Mouse (Mus musculus) gonadal fat pad, adult 2 months (tissue): Measurements from ENCODE around the gene Ier2. TPM values are rescaled to one million over a fixed set of nuclear protein-coding genes. Genes with fewer than 3 reads are reported as not detected.
"Not testable (repeated sequence)": the region's sequence is repeated elsewhere in the genome, so short reads cannot be mapped to it uniquely, and the experiment has no call there.

ENCODE experiments used
- DNase-seq: peaks from one replicate; pipeline ENCODE4 v3.0.0-alpha.2; 2012; ENCODE audit warnings: low read depth
- polyA plus RNA-seq: library from polyadenylated mRNA; depleted of rRNA; stranded (reverse); fragments of >200 nt; gene quantifications from 2 replicates; pipeline ENCODE4 v1.2.3, GENCODE M21; 2012

Gene Ier2
- polyA plus RNA-seq, 1 experiment = 8.5 TPM

DNA sequence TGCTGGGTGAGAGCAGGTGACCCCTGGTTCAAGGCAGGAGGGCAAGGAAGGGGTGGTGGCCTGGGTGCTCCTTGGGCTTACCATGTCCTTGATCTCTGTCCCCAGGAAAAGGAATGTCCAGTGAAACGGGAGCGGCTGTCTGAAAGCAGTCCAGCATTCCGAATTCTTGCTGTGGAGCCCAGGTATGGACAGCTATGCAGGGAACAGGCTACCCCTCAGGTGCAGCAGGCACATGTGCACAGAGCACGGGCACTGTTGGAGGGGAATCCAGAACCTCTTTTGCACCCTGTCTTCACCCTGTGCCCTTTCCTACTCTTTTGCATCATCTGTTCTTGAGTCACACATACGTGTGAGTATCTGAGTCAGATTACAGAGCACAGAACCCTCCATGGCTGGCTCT is 35.6 kb upstream of the Ier2 start:
- DNase-seq = no peak

DNA sequence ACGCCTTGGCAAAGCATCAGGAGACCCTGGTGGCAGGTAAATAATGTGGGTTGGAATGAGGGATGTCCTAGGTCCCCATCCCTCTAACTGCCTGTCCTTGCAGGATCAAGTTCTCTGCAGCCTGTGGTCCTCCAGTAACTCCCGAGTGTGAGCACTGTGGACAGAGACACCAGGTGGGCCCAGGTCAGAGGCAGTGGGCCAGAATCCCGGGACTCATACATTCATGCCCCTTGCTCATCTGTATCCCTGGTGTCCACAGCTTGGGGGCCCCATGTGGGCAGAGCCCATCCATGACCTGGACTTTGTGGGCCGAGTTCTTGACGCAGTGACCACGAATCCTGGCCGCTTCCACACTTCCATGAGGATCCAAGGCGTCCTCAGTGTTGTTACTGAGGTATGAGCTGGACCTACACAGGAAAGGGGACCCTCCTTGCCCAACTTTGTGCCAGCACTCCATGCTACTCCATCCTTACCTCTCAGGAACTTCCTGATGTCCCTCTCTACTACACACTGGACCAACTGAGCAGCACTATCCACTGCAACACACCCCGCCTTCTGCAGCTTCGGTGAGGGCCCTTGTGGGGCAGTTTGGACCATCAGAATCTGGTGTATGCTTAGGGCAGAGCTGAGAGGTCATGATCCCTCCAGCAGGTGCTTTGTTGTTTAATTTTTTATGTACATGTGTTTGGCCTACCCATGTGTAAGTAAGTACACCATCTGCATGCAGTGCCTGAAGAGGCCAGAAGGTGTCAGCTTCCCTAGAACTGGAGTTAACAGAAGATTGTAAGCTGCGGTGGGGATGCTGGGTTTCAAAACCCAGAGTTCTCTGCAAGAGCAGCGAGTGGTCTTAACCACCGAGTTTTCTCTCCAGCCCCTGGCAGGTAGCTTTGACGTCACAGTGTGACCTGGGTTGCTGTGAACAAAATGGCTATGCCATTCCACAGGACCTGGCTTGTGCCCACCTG is 34.8 kb upstream of the Ier2 start:
- no peak for DNase-seq

DNA sequence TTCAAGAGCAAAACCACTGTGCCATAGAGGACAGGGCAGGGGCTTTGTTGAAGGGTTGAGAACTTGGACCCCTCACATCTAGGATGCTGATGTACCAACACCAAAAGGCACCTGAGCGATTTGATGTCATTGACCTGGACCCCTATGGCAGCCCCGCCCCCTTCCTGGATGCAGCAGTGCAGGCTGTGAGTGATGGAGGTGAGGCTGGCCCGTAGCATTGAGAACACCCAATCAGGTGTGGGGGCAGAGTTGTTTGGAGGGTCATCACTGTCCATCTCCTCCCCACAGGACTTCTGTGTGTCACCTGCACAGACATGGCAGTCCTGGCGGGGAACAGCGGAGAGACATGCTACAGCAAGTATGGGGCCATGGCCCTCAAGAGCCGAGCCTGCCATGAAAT is 32.5 kb upstream of the Ier2 start:
- no peak for DNase-seq

DNA sequence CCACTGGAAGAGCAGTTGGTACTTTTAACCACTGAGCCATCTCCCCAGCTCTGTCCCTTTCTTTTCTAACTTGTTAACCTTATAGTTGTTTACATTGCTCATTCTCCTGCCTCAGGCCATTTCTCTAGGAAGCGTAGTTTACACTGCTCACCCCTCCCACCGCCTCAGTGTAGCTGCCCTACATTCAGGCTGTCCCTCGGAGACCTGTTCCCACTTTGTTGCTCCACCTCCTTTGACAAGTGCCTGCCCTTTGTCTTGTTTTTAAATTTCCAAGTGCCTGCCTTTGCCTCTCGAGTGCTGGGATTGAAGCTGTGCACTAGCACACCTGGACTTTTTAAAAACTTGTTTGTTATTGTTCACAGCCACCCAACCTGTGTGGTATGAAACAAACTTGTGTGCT is 30.7 kb upstream of the Ier2 start:
- DNase-seq = no peak

DNA sequence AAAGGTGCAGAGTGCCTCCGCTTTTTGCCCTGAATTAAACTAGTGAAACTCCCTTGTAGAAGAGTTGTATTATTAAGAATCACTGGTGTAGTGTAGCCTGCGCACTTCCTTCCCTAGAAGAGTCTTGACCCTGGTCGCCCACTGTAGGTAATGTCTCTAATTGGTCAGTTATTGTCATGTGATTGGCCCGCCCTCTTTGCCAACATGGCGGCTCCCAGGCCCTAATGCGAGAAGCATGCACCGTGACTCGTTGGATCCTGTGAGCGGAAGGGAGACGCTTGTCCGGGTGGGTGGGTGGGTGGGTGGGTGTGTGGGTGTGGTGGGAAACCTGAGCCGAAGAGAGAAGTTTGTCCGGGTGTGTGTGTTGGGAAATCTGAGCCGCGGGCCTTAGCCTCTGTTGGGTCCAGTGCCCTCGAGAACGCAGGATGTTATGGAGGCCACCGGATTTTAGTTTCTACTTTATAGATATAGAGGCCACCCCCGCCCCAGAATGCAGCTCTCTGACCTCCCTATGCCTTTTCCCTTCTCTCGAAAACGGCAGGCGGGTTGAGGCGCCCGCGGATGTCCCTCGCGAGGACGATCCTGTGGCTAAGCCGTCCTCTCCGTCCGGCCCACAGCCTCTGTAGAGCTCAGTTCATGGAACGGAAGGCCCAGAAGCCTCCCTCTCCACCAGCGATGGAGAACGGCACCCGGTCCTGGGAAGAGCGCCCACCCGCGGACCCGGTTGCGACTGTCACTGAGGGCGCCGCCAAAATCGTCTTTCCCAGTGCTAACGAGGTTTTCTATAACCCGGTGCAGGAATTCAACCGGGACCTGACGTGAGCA is 26.7 kb upstream of the Ier2 start:
- no peak for DNase-seq

DNA sequence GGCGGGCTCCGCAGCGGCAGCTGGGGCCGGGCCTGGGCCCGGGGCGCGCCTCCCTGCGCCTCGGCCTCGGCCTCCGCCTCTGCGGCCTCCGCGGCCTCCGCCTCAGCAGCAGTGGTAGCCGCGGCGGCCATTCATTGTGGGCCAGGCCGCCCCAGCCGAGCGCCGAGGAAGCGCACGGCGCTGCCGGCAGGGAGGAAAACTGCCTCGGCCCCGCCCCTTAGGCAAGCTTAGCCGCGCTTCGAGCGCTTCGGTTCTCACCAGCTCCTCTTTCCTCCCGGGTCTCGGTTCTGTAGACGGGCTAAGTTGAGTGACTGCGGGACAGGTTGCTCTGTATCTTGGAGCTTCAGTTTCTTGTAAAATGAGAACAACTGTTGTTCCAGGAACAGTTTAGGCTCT is 25.1 kb upstream of the Ier2 start, which contains the start of gene Nacc1:
Gene Nacc1, minus strand, starts transcription at position 158 of the 396 bp plus-strand sequence.
- no peak for DNase-seq

DNA sequence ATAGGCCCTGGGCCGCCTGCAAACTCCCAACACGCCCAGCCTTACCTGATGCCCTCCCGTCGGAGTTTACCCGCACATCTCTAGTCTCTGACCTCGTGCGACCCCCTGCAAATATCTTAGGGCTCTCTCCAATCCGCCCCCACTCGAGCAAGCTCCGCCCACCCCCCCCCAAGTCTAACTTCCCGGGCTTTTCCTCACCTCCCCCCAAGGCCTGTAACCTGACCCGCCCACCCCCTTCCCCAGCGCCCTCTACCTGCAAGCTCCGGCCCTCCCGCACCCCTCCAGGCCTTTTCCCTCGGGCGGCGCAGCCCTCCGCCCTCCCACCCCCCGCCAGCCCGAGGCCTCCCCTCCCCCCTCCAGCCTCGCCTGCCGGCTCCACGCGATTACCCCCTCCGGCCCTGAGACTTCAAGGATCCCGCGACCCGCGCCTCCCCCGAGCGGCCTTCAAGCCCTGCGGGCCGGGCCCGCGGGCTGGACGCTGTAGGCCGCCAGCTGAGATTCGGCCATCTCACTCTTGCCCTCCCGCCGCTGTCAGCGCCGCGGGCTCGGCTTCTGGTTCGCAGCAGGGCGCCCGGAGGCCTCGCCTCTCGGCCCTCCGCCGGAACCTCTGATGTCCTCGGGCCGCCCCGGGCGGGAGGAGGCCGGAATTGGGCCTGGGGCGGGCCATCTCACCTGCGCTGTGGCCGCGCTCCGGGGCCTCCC is 24.5 kb upstream of the Ier2 start:
- DNase-seq = no peak

DNA sequence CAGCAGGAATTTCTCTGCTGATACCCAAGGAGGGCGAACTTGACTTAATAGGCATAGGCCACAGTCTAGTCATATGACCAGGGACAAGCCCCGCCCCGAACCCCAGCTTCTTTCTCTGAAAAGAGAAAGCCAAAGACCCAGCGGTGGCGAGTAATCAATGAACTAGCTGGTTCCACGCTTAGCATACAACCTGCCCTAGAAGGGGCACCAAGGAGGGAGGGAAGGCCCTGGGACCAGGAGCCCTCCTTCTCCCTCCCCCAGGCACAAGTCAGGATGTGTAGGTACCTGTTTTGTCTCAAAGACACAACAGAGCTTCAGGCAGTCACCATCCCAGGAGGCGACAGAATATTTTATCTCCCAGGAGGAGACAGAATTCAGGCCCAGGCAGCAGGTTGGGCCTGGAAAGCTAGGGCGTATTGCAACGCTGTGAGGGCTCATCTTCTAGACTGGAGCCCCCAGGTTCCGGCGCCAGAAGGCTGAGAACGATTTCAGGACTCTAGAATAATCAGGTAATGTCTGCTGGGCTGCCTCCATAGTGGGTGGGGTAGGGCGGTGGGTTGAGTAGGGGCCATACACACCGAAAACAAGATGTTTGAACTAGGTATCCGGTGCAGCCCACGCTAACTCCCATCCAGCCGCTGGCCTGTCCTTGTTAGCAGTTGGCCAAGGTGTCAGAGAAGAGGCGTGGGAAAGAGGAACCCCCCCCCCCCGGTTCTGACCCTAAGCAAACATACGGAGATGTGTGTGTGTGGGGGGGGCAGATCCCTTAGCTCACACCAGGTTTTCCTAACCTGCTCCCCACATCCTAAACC is 23.7 kb upstream of the Ier2 start, which contains the start of gene Trmt1:
Gene Trmt1, plus strand, starts transcription at position 117 of the 812 bp plus-strand sequence.
- no peak for DNase-seq

DNA sequence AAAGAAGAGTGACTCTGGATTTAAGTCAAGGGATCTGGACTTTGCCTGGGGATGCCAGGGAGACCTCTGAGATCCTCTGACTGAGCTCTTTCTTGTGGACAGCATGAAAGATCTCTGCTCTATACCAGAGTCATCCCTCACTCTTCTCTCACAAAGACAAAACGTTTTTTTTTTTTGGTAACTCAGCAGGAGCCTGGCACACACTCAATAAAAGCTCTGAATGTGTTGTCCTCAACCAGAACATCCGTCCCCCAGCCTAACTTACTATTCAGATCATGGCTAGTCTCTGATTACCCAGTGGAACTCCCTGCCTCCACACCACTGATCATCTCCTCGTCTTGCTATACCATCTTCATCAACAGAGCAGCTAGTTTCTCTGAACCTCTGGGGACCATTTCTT is 21.9 kb upstream of the Ier2 start:
- no peak for DNase-seq

DNA sequence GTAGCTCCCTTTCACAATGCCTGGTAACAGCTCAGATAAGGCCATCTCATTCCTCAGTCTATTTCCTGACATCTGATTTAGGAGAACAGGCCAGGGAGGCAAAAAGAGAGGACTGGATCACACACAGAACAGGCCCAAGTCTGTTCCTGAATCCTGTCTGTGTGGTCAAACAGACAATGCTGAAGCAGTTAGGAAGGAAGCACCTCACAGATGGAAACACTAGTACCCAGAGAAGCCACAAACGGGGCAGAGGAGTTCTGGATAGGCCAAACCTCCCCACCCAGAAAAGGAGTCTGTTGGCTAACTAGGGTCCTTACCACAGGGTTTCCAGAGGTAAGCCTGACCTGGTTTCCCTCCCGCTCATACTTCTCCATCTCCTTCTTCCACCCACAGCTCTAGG is 19.6 kb upstream of the Ier2 start:
- DNase-seq = no peak

DNA sequence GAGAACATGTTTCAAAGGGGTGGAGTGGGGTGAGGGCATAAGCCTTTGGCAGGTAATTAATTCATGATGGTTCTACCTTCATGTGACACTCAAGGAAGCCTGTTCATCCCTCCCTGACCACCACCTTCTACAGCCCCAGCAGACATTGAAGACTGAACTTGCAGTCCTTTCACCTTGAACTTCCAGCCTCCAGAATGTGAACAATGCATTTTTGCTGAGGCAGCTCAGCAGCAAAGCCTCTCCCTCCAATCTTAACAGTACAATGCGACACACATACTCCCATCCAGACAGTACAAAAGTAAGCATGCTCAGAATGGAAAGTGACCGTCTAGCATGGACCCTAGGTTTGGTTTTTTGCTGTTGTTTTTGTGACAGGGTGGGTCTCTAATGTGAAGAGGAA is 18.8 kb upstream of the Ier2 start:
- DNase-seq = no peak

DNA sequence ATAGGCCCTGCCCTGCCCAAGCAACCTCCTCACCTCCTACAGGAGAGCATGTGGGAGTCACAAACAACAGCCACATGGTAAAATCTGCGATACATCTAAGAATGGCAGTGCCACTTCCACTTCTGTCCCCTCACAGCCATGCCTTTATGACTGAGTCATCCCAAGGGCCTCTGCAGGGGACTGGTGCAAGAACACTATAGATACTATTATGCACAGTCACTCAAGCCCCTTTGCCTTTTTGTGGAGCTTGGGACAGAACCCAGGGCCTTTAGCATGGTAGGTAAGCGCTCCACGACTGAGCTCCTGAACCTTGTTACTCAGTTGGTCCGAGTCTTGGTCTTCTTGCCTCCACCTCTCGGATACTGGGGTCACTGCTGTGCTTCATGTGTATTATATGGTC is 14.7 kb upstream of the Ier2 start:
- DNase-seq = no peak

DNA sequence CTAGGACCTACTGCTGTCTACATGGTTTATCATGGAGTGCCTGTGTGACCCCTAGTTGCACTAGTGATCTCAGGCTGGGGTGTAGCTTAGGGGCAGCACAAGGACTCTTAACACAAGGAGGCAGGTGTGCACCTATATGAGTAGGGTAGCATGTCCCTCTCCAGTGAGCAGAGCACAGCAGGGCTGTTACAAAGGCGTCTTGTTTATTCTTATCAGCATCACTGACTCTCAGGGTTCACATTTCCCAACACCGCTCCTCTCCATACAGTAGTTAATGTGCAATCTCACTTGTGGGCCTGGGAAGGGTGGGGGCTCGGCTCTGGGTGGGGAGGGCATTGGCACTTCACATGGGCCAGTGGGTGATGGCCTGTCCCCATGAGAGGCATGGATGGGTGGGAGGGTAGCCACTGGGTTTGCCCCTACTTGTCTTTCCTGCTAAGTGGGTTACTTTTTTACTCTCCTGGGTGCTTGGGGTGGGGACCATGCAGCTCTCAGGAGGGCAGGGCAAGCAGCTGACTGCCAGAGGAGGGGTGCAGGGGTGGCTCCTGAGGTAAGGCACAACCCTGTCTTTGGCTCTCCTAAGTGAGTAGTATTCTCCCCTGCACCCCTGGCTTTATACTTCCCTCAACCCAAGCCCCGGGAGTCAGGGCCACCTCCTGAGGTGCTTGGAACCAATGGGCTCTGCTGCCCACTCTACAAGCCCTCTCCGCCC is 7.8 kb upstream of the Ier2 start:
- not testable (repeated sequence) for DNase-seq

DNA sequence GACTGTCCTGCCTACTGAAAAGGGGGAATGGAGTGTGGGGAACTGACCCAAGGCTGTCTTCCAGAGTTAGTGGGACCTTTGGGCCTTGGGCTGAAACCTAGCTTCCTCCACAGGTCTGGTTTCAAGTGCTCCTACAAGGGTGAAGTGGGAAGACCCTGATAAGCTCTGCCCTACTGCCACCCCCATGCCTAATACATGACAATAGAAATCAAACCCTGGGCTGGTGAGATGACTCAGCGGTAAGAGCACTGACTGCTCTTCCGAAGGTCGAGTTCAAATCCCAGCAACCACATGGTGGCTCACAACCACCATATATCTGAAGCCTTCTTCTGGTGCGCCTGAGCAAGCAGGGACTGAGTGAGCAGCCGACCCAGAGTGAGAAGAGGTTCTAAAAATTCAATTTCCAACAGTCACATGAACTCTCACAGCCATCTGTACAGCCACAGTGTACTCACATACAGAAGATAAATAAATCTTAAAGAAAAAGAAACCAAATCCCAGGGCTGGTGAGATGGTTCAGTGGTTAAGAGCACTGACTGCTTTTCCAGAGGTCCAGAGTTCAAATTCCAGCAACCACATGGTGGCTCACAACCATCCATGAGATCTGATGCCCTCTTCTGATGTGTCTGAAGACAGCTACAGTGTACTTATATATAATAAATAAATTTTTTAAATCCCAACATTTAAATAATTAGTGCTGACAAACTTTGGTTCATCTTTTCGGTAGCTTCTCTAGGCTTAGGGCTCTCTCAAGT is 6.3 kb upstream of the Ier2 start:
- DNase-seq = no peak

DNA sequence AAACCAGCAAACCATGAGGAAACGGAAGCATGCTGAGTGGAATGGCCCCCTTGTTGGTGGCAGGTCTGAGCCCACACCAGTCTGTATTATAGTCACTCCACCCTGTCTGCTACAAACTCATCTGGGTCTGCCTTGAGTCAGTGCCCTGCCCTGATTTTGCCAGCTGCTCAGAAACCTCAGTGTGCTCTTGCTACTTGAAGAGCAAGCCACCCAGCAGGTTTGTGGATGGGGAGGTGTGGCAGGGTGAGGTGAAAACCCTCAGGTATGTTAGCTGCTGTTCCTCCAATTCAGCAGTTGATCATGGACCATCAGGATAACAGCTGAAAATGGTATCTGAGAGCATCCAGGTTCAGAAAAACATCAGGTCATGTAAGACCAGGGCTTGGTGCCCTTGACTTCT is 5.4 kb upstream of the Ier2 start:
- no peak for DNase-seq

DNA sequence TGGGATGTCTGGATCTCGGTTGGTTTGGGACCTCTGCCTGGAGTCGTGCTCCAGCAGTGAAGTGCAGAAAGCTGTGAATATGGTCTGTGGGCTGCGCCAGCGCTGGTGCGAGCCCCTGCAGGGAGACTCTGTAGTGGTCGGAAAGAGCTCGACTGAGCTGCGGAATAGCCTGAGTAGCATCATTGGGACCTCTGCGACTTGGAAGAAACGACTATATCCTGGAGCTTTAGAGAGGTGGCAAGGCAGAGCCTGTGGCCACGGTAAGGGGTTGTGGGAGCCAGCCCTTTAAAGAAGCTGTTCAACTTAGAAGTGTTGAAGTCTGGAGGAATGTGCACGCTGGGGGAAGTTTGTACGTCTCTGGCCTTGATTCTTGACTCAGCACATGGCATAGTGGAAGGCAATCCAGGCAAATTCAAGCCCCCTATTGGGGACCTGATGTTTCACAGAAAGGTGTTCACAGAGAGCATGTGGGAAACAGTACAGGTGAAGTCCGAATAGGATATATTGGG is 2.8 kb upstream of the Ier2 start:
- DNase-seq = no peak

DNA sequence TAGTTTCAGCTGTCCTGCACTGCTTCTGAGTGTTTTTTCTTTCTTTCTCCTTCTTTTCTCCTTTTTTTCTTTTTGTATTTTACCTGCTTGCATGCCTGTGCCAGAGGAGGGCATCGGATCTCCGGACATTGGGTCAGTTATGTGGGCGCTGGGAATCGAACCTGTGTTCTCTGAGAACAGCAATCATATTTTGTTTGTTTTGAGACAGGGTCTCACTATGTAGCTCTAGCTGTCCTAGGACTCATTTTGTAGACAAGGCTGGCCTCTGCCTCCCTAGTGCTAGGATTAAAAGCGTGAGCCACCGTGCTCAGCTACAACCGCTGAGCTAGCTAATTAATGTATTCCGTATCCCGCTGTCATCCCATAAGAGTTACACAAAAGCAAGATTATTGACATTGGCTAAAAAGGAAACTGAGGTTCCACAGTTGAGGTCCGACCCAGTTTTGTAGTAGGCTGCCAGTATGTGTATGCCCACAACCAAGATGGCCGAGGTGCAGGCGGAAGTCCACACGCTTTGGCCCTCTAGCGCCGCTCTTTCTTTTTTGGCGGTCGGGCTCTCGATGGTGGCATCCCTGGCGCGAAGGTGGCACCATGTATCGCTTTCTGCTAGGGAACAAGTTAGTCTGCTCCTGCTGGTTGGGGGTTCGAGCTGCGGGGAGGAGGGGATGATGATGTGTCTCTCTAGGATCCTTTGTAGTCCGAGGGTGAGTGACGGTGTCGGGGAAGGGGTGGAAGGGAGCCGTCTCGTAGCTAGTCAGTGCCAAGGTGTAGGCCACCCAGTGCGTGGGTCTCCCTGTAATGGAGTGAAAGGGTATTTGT is 2.1 kb upstream of the Ier2 start:
- DNase-seq = no peak

DNA sequence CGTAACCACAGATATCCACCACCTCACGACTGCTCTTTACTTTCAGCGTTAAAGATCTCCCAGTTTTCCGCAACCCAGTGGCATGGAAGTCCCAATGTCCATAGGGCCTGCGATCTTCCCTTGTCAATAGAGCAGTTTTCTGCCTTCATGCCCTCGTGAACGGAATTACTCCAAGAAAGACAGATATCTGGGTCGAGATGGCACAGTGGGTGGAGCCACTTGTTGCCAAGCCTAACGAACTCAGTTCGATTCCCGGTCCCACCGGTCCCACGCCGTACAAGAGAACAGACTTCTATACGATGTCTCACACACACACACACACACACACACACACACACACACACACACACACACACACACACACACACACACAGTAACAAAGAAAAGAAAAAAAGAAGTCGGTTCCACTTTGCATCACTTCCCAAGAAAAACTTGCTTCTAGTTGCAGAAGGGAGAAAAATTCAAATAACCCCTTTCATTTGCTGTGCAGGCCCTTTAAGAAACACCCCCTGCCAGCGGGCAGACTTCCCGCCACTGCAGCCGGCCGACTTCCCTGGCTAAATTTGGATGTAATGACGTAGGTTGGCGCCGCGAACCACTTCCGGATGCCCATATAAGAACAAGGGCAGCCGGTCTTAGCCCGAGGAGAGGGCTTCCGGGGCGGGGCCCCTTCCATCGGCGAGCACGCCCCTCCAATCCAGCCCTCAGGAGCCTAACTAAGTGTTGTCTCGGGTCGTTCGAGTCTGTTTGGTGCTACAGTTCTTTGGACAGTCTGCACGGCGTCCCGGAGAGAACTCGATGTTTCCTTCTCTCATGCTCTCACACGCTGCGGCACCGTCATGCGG is 1.1 kb upstream of the Ier2 start:
- DNase-seq = no peak
